Mouse (Mus musculus): Measurements from ENCODE around the gene Larp6. TPM values are rescaled to one million over a fixed set of nuclear protein-coding genes. Genes with fewer than 3 reads are reported as not detected.
A peak's percentile ranks its signal among the peaks of the same experiment; 100 is the strongest.

Gene Larp6
- polyA plus RNA-seq, 1 experiment from 2014 or later, result 1.0 TPM

- no peaks in the 10 kb centered on the region for H3K36me3 ChIP-seq
- H3K9me3 ChIP-seq (replicated peaks), result no peaks in the 10 kb centered on the region
- no peaks in the 10 kb centered on the region for H3K27me3 ChIP-seq (ENCODE audit: low read depth, poor library complexity, severe bottlenecking)
- no peak for DNase-seq (ENCODE audit: low spot score)
- peaks cover 4% of the 10 kb centered on the region for H3K4me1 ChIP-seq
- WGBS, result 75% methylated on average over 4 of the region's 4 CpGs
- no peak overlapping the region for H3K4me3 ChIP-seq
- H3K27ac ChIP-seq, result no peak overlapping the region
Measured at GRCm38 (mm10) chr9:60692624-60693023, 20.2 kb upstream of the Larp6 start.

DNA sequence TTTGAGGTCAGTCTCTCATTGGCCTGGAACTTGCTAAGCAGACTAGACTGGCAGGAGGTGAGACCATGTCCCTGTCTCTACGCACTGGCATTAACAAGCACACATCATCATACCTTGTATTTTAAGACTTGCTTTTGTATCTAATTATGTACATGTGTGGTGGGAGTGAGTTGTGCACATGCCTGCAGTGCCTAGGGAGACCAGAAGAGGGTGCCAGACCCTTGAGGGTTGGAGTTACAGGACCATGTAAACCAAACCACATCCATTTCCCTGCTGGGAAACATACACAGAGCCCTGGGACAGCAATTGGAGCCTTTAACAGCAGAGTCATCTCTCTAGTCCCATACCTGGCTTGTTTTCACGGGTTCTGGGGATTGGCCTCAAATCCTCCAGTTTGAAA lies 18.8 kb upstream of the Larp6 start:
- no peaks in the 10 kb centered on the region for H3K4me1 ChIP-seq
- H3K27ac ChIP-seq, result no peak overlapping the region
- H3K36me3 ChIP-seq, result no peaks in the 10 kb centered on the region
- 56% methylated on average over 2 of the region's 2 CpGs for WGBS
- no peaks in the 10 kb centered on the region for H3K9me3 ChIP-seq (replicated peaks)
- H3K27me3 ChIP-seq (ENCODE audit: low read depth, poor library complexity, severe bottlenecking), result no peaks in the 10 kb centered on the region
- DNase-seq (ENCODE audit: low spot score), result no peak
- no peak overlapping the region for H3K4me3 ChIP-seq

DNA sequence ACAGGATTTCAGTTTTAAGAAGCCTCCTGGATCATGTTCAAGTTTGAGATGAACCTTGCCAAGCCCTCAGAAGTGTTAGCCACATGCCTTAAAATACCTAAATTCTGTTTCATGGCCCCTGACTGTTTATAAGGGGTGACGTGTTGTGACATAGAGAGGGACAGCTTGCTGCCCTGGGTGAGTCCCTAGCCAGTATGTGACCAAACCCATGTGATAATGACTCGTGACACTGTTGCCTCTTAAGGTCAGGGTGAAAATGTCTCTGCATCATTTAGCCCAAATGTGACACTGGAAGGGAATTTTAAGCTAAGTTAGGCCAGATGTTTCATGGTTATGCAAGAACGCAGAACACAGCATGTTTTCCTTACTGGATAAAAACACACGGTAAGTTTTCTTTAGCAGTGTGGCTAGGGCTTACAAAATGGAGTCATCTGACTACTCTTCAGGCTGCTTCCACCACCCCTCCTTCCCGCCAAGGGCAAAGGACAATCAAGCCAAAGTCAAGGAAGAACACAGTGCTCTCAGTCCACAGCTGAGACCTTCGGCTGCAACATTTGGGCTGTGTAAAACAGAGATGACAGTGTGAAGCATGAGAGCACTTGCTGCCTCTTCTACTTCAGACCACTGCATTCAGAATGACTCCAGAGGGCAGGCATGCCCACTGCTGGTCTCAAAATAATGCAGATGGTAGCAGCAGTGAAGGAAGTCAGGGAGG lies 16.4 kb upstream of the Larp6 start:
- no peak for DNase-seq (ENCODE audit: low spot score)
- Histone ChIP-seq H3K9me3 (replicated peaks) (no peaks in the 10 kb centered on the region), H3K4me1 (no peaks in the 10 kb centered on the region), H3K36me3 (no peaks in the 10 kb centered on the region), H3K4me3 (no peak overlapping the region), H3K27me3 (ENCODE audit: low read depth, poor library complexity, severe bottlenecking) (no peaks in the 10 kb centered on the region), H3K27ac (no peak overlapping the region)
- 75% methylated on average over 6 of the region's 6 CpGs for WGBS

- no peaks in the 10 kb centered on the region for H3K9me3 ChIP-seq (replicated peaks)
- WGBS, result 69% methylated on average over 18 of the region's 18 CpGs
- no peaks in the 10 kb centered on the region for H3K4me1 ChIP-seq
- no peak for DNase-seq (ENCODE audit: low spot score)
- H3K27ac ChIP-seq, result no peak overlapping the region
- no peak overlapping the region for H3K4me3 ChIP-seq
- H3K36me3 ChIP-seq, result no peaks in the 10 kb centered on the region
- no peaks in the 10 kb centered on the region for H3K27me3 ChIP-seq (ENCODE audit: low read depth, poor library complexity, severe bottlenecking)
Measured at GRCm38 (mm10) chr9:60699581-60700231, 13.1 kb upstream of the Larp6 start.

DNA sequence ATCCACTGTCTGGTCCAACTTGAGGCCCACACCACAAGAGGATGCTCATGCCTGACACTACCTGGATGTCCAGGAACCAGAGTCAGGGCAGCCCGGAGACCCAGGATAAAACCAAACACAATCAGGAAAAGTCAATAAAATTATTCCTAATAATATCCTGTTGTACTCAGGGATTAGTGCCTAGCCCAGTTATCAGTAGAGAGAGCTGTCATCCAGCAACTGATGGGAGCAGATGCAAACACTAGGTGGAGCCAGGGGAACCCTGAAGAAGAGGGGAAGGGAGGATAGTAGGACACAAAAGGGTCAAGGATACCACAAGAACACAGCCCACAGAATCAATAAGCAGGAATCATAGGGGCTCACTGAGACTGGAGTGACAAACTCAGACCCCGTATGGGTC lies 5.2 kb upstream of the Larp6 start:
- no peak for DNase-seq (ENCODE audit: low spot score)
- Histone ChIP-seq H3K27ac (no peak overlapping the region), H3K36me3 (no peaks in the 10 kb centered on the region), H3K27me3 (ENCODE audit: low read depth, poor library complexity, severe bottlenecking) (peaks cover 7% of the 10 kb centered on the region), H3K9me3 (replicated peaks) (no peaks in the 10 kb centered on the region), H3K4me3 (no peak overlapping the region), H3K4me1 (peaks cover 5% of the 10 kb centered on the region)
- WGBS, result 95% methylated on average over 2 of the region's 2 CpGs

DNA sequence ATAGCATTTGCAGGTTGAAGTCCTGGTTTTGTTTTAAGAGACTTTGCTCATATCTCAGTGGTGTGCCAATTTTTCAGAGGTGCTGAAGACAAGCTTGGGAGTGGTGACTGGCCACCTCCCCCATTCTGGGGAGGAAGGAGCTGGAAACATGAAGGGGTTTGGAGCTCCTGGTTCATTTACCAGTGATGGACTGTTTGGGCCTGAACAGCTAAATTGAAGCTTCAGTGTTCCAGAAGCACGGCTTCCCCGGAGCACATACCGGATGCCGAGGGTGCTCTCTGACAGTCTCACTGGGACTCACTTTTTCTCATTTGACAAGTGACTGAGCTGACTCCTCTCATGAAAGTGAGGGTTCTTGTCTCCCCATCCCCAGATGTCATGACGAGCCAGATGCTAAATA lies 4.2 kb upstream of the Larp6 start:
- no peak for DNase-seq (ENCODE audit: low spot score)
- 93% methylated on average over 5 of the region's 5 CpGs for WGBS
- no peaks in the 10 kb centered on the region for H3K9me3 ChIP-seq (replicated peaks)
- no peaks in the 10 kb centered on the region for H3K36me3 ChIP-seq
- H3K27me3 ChIP-seq (ENCODE audit: low read depth, poor library complexity, severe bottlenecking), result peaks cover 17% of the 10 kb centered on the region
- H3K4me1 ChIP-seq, result peaks cover 15% of the 10 kb centered on the region
- no peak overlapping the region for H3K27ac ChIP-seq
- no peak overlapping the region for H3K4me3 ChIP-seq

DNA sequence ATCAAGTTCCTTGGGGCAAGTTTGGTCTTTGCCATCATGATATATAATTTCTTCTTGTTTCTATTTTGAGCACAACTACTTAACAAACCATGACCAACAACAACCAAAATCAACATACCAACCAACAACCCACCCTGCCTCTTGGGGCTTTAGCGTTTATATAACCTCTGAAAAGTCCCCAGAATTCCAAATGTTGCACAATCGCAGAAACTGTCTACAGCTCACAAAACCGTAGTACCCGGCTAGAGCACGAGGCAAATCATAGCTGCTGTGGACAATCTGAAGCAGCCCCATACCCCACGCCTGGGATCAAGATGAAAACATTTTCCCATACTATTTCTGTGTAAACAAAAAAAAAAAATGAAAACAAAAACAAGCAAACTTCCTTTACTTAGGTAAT lies 3.1 kb upstream of the Larp6 start:
- no peak for DNase-seq (ENCODE audit: low spot score)
- whole genome bisulfite sequencing, result 87% methylated on average over 6 of the region's 6 CpGs
- H3K27ac ChIP-seq, result no peak overlapping the region
- no peaks in the 10 kb centered on the region for H3K9me3 ChIP-seq (replicated peaks)
- H3K27me3 ChIP-seq (ENCODE audit: low read depth, poor library complexity, severe bottlenecking), result peaks cover 29% of the 10 kb centered on the region
- H3K4me3 ChIP-seq, result no peak overlapping the region
- H3K36me3 ChIP-seq, result no peaks in the 10 kb centered on the region
- H3K4me1 ChIP-seq, result peaks cover 17% of the 10 kb centered on the region

DNA sequence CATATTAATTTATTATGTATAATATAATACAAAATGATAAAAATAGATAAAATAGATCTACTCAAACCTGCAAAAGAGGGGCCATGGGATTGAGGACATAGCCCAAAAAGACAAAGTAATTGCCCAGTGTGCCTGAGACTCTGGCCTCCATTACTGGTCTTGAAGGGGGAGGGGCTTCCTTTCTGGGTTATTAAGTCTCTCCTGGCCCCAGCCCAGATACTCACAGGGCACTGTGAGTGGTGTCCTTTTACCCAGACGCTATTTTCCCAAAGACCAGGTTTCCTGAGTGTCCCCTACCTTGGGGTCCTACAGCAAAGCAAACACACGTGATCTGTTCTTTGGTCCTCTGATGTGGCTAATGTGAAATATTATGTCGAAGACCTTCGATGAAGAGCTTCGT lies 778 bp upstream of the Larp6 start:
- Histone ChIP-seq H3K36me3 (no peaks in the 10 kb centered on the region), H3K4me1 (peaks cover 17% of the 10 kb centered on the region), H3K27ac (no peak overlapping the region), H3K27me3 (ENCODE audit: low read depth, poor library complexity, severe bottlenecking) (peaks cover 35% of the 10 kb centered on the region), H3K9me3 (replicated peaks) (no peaks in the 10 kb centered on the region), H3K4me3 (no peak overlapping the region)
- WGBS, result 73% methylated on average over 5 of the region's 5 CpGs
- no peak for DNase-seq (ENCODE audit: low spot score)

GRCm38 (mm10) chr9:60713616-60714015 lies 827 bp downstream of the Larp6 start:
- WGBS, result 35% methylated on average over 4 of the region's 4 CpGs
- Histone ChIP-seq H3K9me3 (replicated peaks) (no peaks in the 10 kb centered on the region), H3K27ac (no peak overlapping the region)

GRCm38 (mm10) chr9:60714191-60714590 lies 1.4 kb downstream of the Larp6 start:
- DNase-seq (ENCODE audit: low spot score), result no peak
- H3K4me1 ChIP-seq, result peaks cover 17% of the 10 kb centered on the region
- H3K36me3 ChIP-seq, result no peaks in the 10 kb centered on the region
- no peaks in the 10 kb centered on the region for H3K9me3 ChIP-seq (replicated peaks)
- WGBS, result 89% methylated on average over 6 of the region's 6 CpGs
- peaks cover 35% of the 10 kb centered on the region for H3K27me3 ChIP-seq (ENCODE audit: low read depth, poor library complexity, severe bottlenecking)
- no peak overlapping the region for H3K4me3 ChIP-seq
- H3K27ac ChIP-seq, result no peak overlapping the region

More at GRCm38 (mm10) chr9:60713616-60714015, 827 bp downstream of the Larp6 start:
- no peak for DNase-seq (ENCODE audit: low spot score)
- Histone ChIP-seq H3K36me3 (no peaks in the 10 kb centered on the region), H3K4me1 (peaks cover 17% of the 10 kb centered on the region), H3K27me3 (ENCODE audit: low read depth, poor library complexity, severe bottlenecking) (peaks cover 35% of the 10 kb centered on the region), H3K4me3 (peak overlapping the region; percentile 70)

DNA sequence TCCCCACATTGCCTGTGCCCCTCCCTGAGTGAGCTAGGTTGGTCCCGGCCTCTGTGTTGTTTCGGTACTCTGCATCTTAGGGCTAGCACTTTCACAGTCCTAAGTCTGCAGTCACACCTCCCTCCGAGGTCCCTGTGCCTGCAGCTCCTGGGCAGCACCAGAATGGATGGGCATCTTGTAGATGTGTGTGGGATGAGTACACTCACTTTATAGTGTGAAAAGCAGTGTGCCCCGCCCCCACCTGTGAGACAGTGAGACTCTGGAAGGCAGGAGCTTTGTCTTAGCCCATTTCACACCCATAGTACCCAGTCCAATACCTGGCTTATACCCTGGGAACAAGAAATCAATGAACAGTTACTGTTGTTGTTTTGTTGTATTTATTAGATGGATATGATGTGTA lies 2.5 kb downstream of the Larp6 start:
- peaks cover 35% of the 10 kb centered on the region for H3K27me3 ChIP-seq (ENCODE audit: low read depth, poor library complexity, severe bottlenecking)
- DNase-seq (ENCODE audit: low spot score), result no peak
- WGBS, result 90% methylated on average over 4 of the region's 4 CpGs

DNA sequence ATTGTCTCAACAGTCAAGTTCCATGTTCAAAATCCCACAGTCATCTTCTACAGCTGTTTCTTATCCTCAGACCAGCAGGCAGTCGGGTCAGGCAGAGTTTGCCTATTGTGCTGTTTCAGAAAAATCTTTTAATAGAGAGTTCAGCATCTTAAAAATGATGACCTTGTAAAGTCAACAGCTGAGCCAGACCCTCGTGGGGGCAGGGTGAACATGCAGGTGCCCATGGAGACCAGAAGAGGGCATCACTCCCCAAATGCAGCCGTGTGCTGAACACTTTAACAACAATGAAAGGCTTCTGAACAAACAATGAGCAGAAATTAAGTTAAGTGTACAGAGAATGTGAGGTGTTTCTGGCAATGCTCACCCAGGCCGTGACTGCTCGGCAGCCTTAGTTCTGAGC lies 3.0 kb downstream of the Larp6 start:
- 71% methylated on average over 5 of the region's 5 CpGs for whole genome bisulfite sequencing

More for the DNA sequence above, 2.5 kb downstream of the Larp6 start:
- Histone ChIP-seq H3K27ac (no peak overlapping the region), H3K9me3 (replicated peaks) (no peaks in the 10 kb centered on the region), H3K4me3 (no peak overlapping the region), H3K36me3 (no peaks in the 10 kb centered on the region), H3K4me1 (peaks cover 17% of the 10 kb centered on the region)

DNA sequence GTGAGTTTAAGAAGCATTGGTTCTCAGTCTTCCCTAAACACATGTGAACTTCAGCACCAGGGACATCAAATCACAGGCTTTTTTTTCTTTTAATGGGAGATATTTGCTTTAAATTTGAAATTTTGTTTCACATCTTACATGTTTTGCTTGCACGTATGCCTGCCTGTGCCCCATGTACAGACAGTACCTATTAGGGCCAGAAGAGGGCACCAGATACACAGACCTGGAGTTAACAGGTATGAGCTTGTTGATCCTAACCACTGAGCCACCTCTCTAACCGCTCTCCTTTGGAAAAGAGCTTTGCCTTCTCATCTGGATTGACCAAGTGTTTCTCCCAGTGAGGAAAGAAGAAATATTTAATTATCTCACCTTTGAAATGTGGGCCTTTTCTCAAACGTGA lies 5.5 kb downstream of the Larp6 start:
- H3K27me3 ChIP-seq (ENCODE audit: low read depth, poor library complexity, severe bottlenecking), result peaks cover 20% of the 10 kb centered on the region
- H3K36me3 ChIP-seq, result no peaks in the 10 kb centered on the region
- 61% methylated on average over 3 of the region's 3 CpGs for WGBS
- no peak overlapping the region for H3K27ac ChIP-seq
- H3K4me3 ChIP-seq, result no peak overlapping the region
- peaks cover 5% of the 10 kb centered on the region for H3K4me1 ChIP-seq
- peak; percentile 42 for DNase-seq (ENCODE audit: low spot score)
- no peaks in the 10 kb centered on the region for H3K9me3 ChIP-seq (replicated peaks)

More for the DNA sequence above, 3.0 kb downstream of the Larp6 start:
- Histone ChIP-seq H3K27me3 (ENCODE audit: low read depth, poor library complexity, severe bottlenecking) (peaks cover 35% of the 10 kb centered on the region), H3K4me3 (no peak overlapping the region), H3K4me1 (peaks cover 17% of the 10 kb centered on the region), H3K9me3 (replicated peaks) (no peaks in the 10 kb centered on the region), H3K36me3 (no peaks in the 10 kb centered on the region), H3K27ac (no peak overlapping the region)
- no peak for DNase-seq (ENCODE audit: low spot score)
